11 mouse cellular contexts compared by ENCODE assay signal in genomic region chr10:68446797-68447125, GRCm38 (mm10).
A peak's percentile ranks its signal among the peaks of the same experiment; 100 is the strongest.
DNase-seq lines count a peak whose midpoint lies in the region; ATAC-seq and TF ChIP-seq lines count a peak whose summit lies in the region.
"Had no signal": no experiment of that assay in that cellular context is flagged by ENCODE, and none has a peak within 500 bp of the region (broad histone marks: within the 10 kb centered on the region; RNA-seq: fewer than 3 reads in every experiment).

No protein-coding gene starts in this region.

- H3K4me3 ChIP-seq in neural tube, embryonic 13.5 days: no peak overlapping the region
- no peak overlapping the region for H3K4me3 ChIP-seq in liver, embryonic 13.5 days (replicated peaks)
- H3K4me3 ChIP-seq in hindbrain, embryonic 11.5 days (ENCODE audit: low read depth, low read length): no peak overlapping the region
- no peak overlapping the region for H3K4me3 ChIP-seq in cerebellum, adult 2 months (replicated peaks; ENCODE audit: insufficient read depth, low read depth, low read length)
- H3K4me3 ChIP-seq: hindbrain, embryonic 15.5 days had no signal

- no peaks in the 10 kb centered on the region for H3K27me3 ChIP-seq in neural tube, embryonic 13.5 days
- no peaks in the 10 kb centered on the region for H3K27me3 ChIP-seq in liver, embryonic 13.5 days
- H3K27me3 ChIP-seq in hindbrain, embryonic 11.5 days (ENCODE audit: control insufficient read depth, insufficient read depth, low read length): no peaks in the 10 kb centered on the region
- no peaks in the 10 kb centered on the region for H3K27me3 ChIP-seq in cerebellum, adult 2 months (ENCODE audit: control insufficient read depth, insufficient read depth, low read length)
- H3K27me3 ChIP-seq: hindbrain, embryonic 15.5 days had no signal

- peaks cover 11% of the 10 kb centered on the region for H3K4me1 ChIP-seq in neural tube, embryonic 13.5 days (replicated peaks)
- peaks cover 35% of the 10 kb centered on the region for H3K4me1 ChIP-seq in liver, embryonic 13.5 days (replicated peaks)
- H3K4me1 ChIP-seq in hindbrain, embryonic 11.5 days (replicated peaks; ENCODE audit: control insufficient read depth, insufficient read depth, low read length): no peaks in the 10 kb centered on the region; the same call in 1 of the 2 replicates
- no peaks in the 10 kb centered on the region for H3K4me1 ChIP-seq in cerebellum, adult 2 months (ENCODE audit: control insufficient read depth, insufficient read depth, low read length)

- no peaks in the 10 kb centered on the region for H3K9me3 ChIP-seq in neural tube, embryonic 13.5 days
- H3K9me3 ChIP-seq in liver, embryonic 13.5 days (replicated peaks): no peaks in the 10 kb centered on the region
- no peaks in the 10 kb centered on the region for H3K9me3 ChIP-seq in hindbrain, embryonic 11.5 days (ENCODE audit: control insufficient read depth, low read length)
- H3K9me3 ChIP-seq: hindbrain, embryonic 15.5 days had no signal

- TF ChIP-seq POLR2A in cerebellum, adult 2 months (IDR thresholded peaks at IDR 0.05; ENCODE audit: borderline replicate concordance, insufficient read depth, low read length): no peak

- no peak overlapping the region for H3K9ac ChIP-seq in neural tube, embryonic 13.5 days
- no peak overlapping the region for H3K9ac ChIP-seq in liver, embryonic 13.5 days
- no peak overlapping the region for H3K9ac ChIP-seq in hindbrain, embryonic 11.5 days (ENCODE audit: low read depth, low read length)
- H3K9ac ChIP-seq: hindbrain, embryonic 15.5 days had no signal

- H3K27ac ChIP-seq in neural tube, embryonic 13.5 days (replicated peaks): 0 out of 2 replicates have a peak overlapping the region, but pooled peaks have one; percentile 19
- peak overlapping the region; percentile 71 for H3K27ac ChIP-seq in liver, embryonic 13.5 days
- no peak overlapping the region for H3K27ac ChIP-seq in hindbrain, embryonic 11.5 days (ENCODE audit: low read depth, low read length)
- no peak overlapping the region for H3K27ac ChIP-seq in cerebellum, adult 2 months (ENCODE audit: insufficient read depth, low read length)

- 58% methylated on average over 5 of the region's 5 CpGs for WGBS in neural tube, embryonic 13.5 days
- 18% methylated on average over 5 of the region's 5 CpGs for WGBS in liver, embryonic 13.5 days (ENCODE audit: insufficient replicate concordance)
- 70% methylated on average over 5 of the region's 5 CpGs for WGBS in hindbrain, embryonic 11.5 days
- 65% methylated on average over 5 of the region's 5 CpGs for WGBS in cerebellum, adult 2 months

- no peak for DNase-seq in neural tube, embryonic 10.5 days (ENCODE audit: extremely low spot score, low spot score)
- peak; percentile 16 for DNase-seq in heart, postnatal 4 days
- DNase-seq in liver, embryonic 13.5 days: peak; percentile 22
- DNase-seq in urinary bladder, postnatal 36 days (ENCODE audit: low spot score in 2 of 2): peak; percentile 45 to 55
- no peak for DNase-seq in layer of hippocampus, postnatal 25 days (ENCODE audit: extremely low spot score in 1 of 2, low spot score in 1 of 2)
- DNase-seq in hindbrain, embryonic 11.5 days (ENCODE audit: low spot score): no peak
- no peak for DNase-seq in cerebellum, adult 2 months
- DNase-seq: cerebellum, postnatal 10 days had no signal

- no peak overlapping the region for H3K4me2 ChIP-seq in neural tube, embryonic 13.5 days
- peak overlapping the region; percentile 42 for H3K4me2 ChIP-seq in liver, embryonic 13.5 days
- H3K4me2 ChIP-seq in hindbrain, embryonic 11.5 days (replicated peaks; ENCODE audit: low read depth, low read length): no peak overlapping the region
- H3K4me2 ChIP-seq: hindbrain, embryonic 15.5 days had no signal

- no peak for ATAC-seq in neural tube, embryonic 13.5 days (ENCODE audit: low read depth)
- ATAC-seq in liver, embryonic 13.5 days (ENCODE audit: low read depth): peak; percentile 97
- ATAC-seq in hindbrain, embryonic 11.5 days (ENCODE audit: low FRiP score): no peak

- TF ChIP-seq CTCF in cerebellum, adult 2 months (IDR thresholded peaks at IDR 0.05; ENCODE audit: borderline replicate concordance, insufficient read depth, low read depth, low read length): no peak

- no peaks in the 10 kb centered on the region for H3K36me3 ChIP-seq in neural tube, embryonic 13.5 days
- H3K36me3 ChIP-seq in liver, embryonic 13.5 days: no peaks in the 10 kb centered on the region
- H3K36me3 ChIP-seq in hindbrain, embryonic 11.5 days (ENCODE audit: control insufficient read depth, insufficient read depth, low read length): no peaks in the 10 kb centered on the region
- H3K36me3 ChIP-seq: G1E; hindbrain, embryonic 15.5 days had no signal

Comparison
In these comparisons a context has a peak if more than half of its experiments do, and no peak if none do; other contexts are left out.
1. H3K27ac ChIP-seq: peak in neural tube, embryonic 13.5 days (single experiment) and liver, embryonic 13.5 days (single experiment); none in hindbrain, embryonic 11.5 days (single experiment) and cerebellum, adult 2 months (single experiment).
2. DNase-seq: peak in heart, postnatal 4 days (single experiment), liver, embryonic 13.5 days (single experiment) and urinary bladder, postnatal 36 days (2 of 2); none in neural tube, embryonic 10.5 days (single experiment), layer of hippocampus, postnatal 25 days (0 of 2), hindbrain, embryonic 11.5 days (single experiment) and cerebellum, adult 2 months (0 of 2).